Mouse (Mus musculus) heart, embryonic 12.5 days (tissue): Measurements from ENCODE around the gene Fam13a. TPM values are rescaled to one million over a fixed set of nuclear protein-coding genes. Genes with fewer than 3 reads are reported as not detected.

ENCODE experiments used
- ATAC-seq: fragments of 200-750 bp; cut with Nextera tagmentation; 2 replicates; pipeline ENCODE4 v1.8.0; 2017; ENCODE audit warnings: moderate TSS enrichment, moderate library complexity; ENCODE audit not compliant: insufficient number of reproducible peaks, low FRiP score
- H3K27ac ChIP-seq: fragments of 300-500 bp; sonication (generic); 2 replicates; pipeline ENCODE4 v1.5.1; 2016; ENCODE audit warnings: mild to moderate bottlenecking, moderate library complexity; ENCODE audit not compliant: poor library complexity, severe bottlenecking
- H3K27me3 ChIP-seq: fragments of 300-500 bp; sonication (generic); replicated peaks from 2 replicates; pipeline ENCODE4 v1.6.1; 2016; ENCODE audit warnings: mild to moderate bottlenecking, moderate library complexity
- H3K36me3 ChIP-seq: fragments of 300-500 bp; sonication (generic); 2 replicates; pipeline ENCODE4 v1.6.1; 2016; ENCODE audit warnings: mild to moderate bottlenecking, moderate library complexity
- H3K4me1 ChIP-seq: fragments of 300-500 bp; sonication (generic); replicated peaks from 2 replicates; pipeline ENCODE4 v1.6.1; 2016; ENCODE audit warnings: mild to moderate bottlenecking
- H3K4me2 ChIP-seq: fragments of 300-500 bp; sonication (generic); 2 replicates; pipeline ENCODE4 v1.6.1; 2016; ENCODE audit warnings: mild to moderate bottlenecking, moderate library complexity
- H3K4me3 ChIP-seq: fragments of 300-500 bp; sonication (generic); 2 replicates; pipeline ENCODE4 v1.5.1; 2016; ENCODE audit warnings: mild to moderate bottlenecking
- H3K9ac ChIP-seq: fragments of 300-500 bp; sonication (generic); 2 replicates; pipeline ENCODE4 v1.6.1; 2016; ENCODE audit warnings: mild to moderate bottlenecking, moderate library complexity
- H3K9me3 ChIP-seq: fragments of 300-500 bp; sonication (generic); replicated peaks from 2 replicates; pipeline ENCODE4 v1.6.1; 2016; ENCODE audit warnings: mild to moderate bottlenecking, moderate library complexity
- WGBS: fragments of 180-500 bp; shearing (Covaris S2); methylation state at CpG from one replicate; pipeline ENCODE4 v1.1.7; 2016; 5-methylcytosine and 5-hydroxymethylcytosine counted together
- polyA plus RNA-seq: library from polyadenylated mRNA; unstranded; fragments of >200 nt; fragmentation: Nextera tagmentation; extraction: Ambion mirVana; gene quantifications from 2 replicates; pipeline ENCODE4 v1.2.1, GENCODE M21; 2016

Gene Fam13a
- polyA plus RNA-seq, 1 experiment from 2014 or later, result 6.2 TPM

DNA sequence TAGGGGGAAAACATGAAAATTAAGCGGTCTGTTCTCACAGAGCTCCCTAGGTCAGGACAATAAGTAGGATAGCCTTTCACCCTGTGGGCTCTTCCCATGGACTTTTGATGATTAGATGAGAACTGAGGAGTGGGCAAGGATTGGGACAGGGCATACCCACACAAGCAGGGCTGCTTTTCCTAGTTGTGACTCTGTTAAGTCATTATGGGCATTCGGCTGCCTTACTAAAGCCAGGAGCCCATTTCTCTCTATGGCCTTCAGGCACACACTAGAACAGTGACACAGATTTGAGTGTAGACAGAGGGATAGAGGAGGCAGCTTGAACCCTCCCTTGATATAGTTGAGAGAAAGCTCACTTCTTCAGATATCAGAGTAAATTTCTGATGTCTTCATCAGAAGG is 60.3 kb downstream of the Fam13a start:
- H3K27me3 ChIP-seq, result no peaks in the 10 kb centered on the region
- no peak overlapping the region for H3K9ac ChIP-seq
- no peaks in the 10 kb centered on the region for H3K9me3 ChIP-seq
- no peak overlapping the region for H3K4me3 ChIP-seq
- no peak overlapping the region for H3K27ac ChIP-seq
- H3K4me2 ChIP-seq, result no peak overlapping the region
- WGBS, result 87% methylated on average over 2 of the region's 2 CpGs
- no peaks in the 10 kb centered on the region for H3K36me3 ChIP-seq
- H3K4me1 ChIP-seq, result peaks cover 10% of the 10 kb centered on the region; the same call in 1 of the 2 replicates
- no peak for ATAC-seq

DNA sequence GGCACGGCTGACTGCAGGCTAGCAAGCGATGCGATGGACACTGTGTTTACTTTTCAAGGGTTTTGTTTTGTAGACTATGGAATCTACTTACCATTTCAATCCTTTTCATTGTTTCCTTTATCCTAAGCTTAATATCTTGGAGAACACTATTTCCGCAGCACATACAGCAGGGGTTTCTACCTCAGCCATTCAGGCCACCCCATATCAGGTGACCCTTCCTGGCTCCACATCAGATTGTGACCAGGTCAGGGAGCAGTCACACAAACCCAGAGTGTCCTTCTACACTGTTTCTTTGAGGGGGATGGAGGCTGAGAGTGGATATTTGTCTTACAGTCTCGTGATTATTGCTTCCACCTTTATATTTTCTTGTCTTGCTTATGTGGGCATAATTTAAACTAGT is 61.7 kb downstream of the Fam13a start:
- 84% methylated on average over 5 of the region's 5 CpGs for WGBS
- ATAC-seq, result no peak
- peaks cover 10% of the 10 kb centered on the region; the same call in 1 of the 2 replicates for H3K4me1 ChIP-seq
- no peaks in the 10 kb centered on the region for H3K27me3 ChIP-seq
- no peak overlapping the region for H3K9ac ChIP-seq
- no peaks in the 10 kb centered on the region for H3K9me3 ChIP-seq
- H3K36me3 ChIP-seq, result no peaks in the 10 kb centered on the region
- no peak overlapping the region for H3K27ac ChIP-seq
- H3K4me2 ChIP-seq, result no peak overlapping the region
- H3K4me3 ChIP-seq, result no peak overlapping the region

DNA sequence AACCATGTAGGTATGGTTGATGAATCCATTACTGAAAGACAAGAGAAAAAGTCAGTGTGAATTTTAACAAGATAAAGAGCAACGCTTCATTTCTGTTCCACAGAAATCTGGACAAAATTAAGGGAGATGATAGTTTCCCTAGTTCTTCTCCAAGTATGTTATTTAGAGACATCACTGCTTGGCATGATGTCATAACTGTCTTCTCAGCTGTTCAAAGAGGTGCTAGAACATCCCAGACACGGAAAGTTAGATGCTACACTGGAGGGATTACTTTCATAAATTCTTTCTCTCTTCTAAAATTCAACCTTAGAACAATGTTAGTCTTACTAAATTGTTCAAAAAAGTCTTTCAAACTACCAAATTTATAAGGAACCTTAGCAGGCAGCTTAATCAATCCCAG is 63.8 kb downstream of the Fam13a start:
- ATAC-seq, result no peak
- 83% methylated on average over 2 of the region's 2 CpGs for WGBS
- no peak overlapping the region for H3K27ac ChIP-seq
- H3K27me3 ChIP-seq, result no peaks in the 10 kb centered on the region
- peaks cover 5% of the 10 kb centered on the region for H3K36me3 ChIP-seq
- H3K4me3 ChIP-seq, result no peak overlapping the region
- no peak overlapping the region for H3K9ac ChIP-seq
- peaks cover 9% of the 10 kb centered on the region; the same call in 1 of the 2 replicates for H3K4me1 ChIP-seq
- H3K4me2 ChIP-seq, result no peak overlapping the region
- H3K9me3 ChIP-seq, result no peaks in the 10 kb centered on the region

DNA sequence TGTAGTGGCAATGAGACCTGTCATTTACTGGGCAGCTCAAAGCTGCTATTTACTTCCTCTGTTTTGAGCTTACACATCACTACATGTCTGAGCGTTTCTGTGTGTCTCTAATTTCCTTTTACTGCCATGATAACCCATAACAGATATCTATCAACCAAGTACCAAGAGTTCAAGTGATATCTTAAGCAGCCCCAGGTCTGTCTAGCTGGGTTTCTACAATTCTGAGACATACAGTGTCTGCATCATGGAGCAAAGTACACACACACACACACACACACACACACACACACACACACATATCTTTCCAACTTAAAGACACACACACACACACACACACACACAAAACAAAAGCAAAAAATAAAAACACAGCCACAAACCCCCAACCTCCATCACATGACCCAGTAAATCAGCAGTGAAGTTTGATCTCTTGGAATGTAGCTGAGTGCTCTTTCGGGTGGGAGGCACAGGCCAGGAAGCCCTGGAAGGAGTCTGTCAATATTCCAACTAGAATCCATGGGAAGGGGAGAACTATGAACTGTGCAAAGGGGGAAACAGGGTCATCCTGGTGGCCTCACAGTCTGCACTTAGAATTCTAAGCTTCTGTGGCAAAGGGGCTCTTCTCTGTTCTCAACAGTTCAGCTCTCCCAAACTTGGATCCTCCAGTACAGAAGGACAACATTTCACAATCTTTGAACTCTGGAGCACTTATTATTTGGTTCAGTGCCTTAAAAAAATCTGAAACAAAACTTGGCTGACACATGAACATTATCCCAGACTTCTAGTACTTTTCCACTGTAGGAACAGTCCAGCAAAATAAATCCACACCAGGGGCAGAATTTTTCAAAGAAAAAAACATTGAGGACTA is 73.0 kb downstream of the Fam13a start:
- no peaks in the 10 kb centered on the region for H3K27me3 ChIP-seq
- 31% methylated on average over 2 of the region's 2 CpGs for WGBS
- no peak for ATAC-seq
- H3K4me2 ChIP-seq, result no peak overlapping the region
- H3K4me3 ChIP-seq, result no peak overlapping the region
- H3K4me1 ChIP-seq, result no peaks in the 10 kb centered on the region
- H3K9me3 ChIP-seq, result no peaks in the 10 kb centered on the region; the same call in 1 of the 2 replicates
- peaks cover 30% of the 10 kb centered on the region for H3K36me3 ChIP-seq
- H3K27ac ChIP-seq, result no peak overlapping the region
- H3K9ac ChIP-seq, result no peak overlapping the region

DNA sequence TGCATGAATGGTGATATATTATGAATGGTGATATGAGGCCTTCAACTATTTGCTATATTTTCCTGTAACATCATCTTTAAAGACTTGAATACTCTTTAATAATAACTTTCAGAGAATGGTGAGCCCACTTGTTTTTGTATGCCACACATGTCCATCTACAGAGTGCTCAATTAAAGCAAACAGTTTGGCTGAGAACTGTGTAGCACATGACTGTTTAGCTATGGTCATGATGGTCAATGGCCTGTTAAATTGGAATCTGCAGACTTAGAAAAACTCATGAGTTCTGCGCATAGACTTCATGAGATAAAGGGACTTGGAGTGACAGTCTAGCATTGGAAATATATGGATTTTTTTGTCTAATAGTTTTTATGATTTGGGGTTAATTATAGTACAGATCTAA is 73.9 kb downstream of the Fam13a start:
- H3K4me3 ChIP-seq, result no peak overlapping the region
- no peak overlapping the region for H3K27ac ChIP-seq
- no peaks in the 10 kb centered on the region; the same call in 1 of the 2 replicates for H3K9me3 ChIP-seq
- H3K4me1 ChIP-seq, result no peaks in the 10 kb centered on the region
- no peak overlapping the region for H3K4me2 ChIP-seq
- WGBS, result 83% methylated on average over 1 of the region's 1 CpGs
- no peak for ATAC-seq
- no peak overlapping the region for H3K9ac ChIP-seq
- H3K36me3 ChIP-seq, result peaks cover 25% of the 10 kb centered on the region
- no peaks in the 10 kb centered on the region for H3K27me3 ChIP-seq

DNA sequence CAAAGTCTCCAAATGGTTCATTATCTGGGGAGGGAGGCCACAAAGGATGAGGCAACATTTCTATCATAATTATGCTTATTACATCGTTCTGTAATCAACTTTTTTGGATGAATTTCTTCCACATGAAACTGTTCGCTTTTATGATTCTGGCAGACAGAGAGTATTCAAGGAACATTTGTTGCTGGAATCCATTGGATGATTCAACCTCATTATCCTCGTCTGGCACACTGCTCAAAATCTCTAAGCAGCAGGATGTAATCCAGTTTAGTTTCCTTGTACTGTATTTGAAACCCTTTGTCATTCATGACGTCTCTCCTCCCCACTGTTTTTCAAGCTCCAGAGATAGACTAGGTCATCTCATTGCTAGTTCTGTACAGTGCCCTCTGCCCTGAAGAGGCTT is 77.5 kb downstream of the Fam13a start:
- 71% methylated on average over 4 of the region's 4 CpGs for WGBS
- no peak overlapping the region for H3K27ac ChIP-seq

DNA sequence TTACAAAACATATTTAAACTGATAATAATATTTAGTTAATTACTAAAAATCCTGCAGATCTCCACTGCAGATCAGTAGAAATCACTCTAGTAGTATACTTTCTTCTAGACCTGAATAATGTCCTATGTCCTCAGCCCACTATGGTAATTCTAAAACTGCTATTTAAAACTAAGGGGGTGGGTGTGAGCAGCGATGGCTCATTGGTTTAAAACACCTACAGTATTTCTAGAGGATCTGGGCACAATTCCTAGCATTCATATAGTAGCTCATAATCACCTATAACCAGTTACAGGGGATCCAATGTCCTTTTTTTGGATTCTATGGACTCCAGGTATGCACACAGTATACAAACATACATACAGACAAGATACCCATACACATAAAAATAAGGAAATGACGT is 78.1 kb downstream of the Fam13a start:
- no peaks in the 10 kb centered on the region; the same call in 1 of the 2 replicates for H3K9me3 ChIP-seq
- WGBS, result 59% methylated on average over 2 of the region's 2 CpGs
- H3K27ac ChIP-seq, result no peak overlapping the region
- H3K27me3 ChIP-seq, result no peaks in the 10 kb centered on the region
- ATAC-seq, result no peak
- H3K4me1 ChIP-seq, result no peaks in the 10 kb centered on the region
- no peak overlapping the region for H3K4me2 ChIP-seq
- no peak overlapping the region for H3K9ac ChIP-seq
- peaks cover 7% of the 10 kb centered on the region; the same call in 1 of the 2 replicates for H3K36me3 ChIP-seq
- no peak overlapping the region for H3K4me3 ChIP-seq

More for the DNA sequence above, 77.5 kb downstream of the Fam13a start:
- no peaks in the 10 kb centered on the region for H3K27me3 ChIP-seq
- H3K9ac ChIP-seq, result no peak overlapping the region
- H3K4me2 ChIP-seq, result no peak overlapping the region
- no peaks in the 10 kb centered on the region; the same call in 1 of the 2 replicates for H3K9me3 ChIP-seq
- H3K4me3 ChIP-seq, result no peak overlapping the region
- no peak for ATAC-seq
- H3K36me3 ChIP-seq, result peaks cover 7% of the 10 kb centered on the region; the same call in 1 of the 2 replicates
- no peaks in the 10 kb centered on the region for H3K4me1 ChIP-seq

DNA sequence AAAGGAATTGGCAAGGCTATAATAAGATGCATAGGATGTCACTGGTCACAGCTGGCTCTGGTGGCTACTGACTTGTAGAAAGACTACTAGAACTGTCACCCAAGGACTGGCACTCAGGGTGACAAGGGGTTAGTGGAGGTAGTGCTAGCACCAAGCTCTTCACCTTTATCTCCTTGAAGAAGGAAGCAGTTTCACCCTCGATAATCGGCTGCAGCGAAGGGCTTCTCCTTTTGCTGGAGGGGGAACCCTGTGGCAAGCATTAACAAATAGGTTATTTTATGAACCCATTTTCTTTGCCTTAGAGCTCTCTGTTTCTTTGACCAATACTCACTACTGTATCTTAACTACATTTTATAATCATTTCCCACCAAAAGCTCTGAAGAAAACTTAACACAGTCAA is 80.4 kb downstream of the Fam13a start:
- Histone ChIP-seq H3K4me2 (no peak overlapping the region), H3K27me3 (no peaks in the 10 kb centered on the region), H3K4me1 (no peaks in the 10 kb centered on the region), H3K9me3 (no peaks in the 10 kb centered on the region; the same call in 1 of the 2 replicates), H3K36me3 (peaks cover 7% of the 10 kb centered on the region; the same call in 1 of the 2 replicates), H3K9ac (no peak overlapping the region), H3K4me3 (no peak overlapping the region), H3K27ac (no peak overlapping the region)
- ATAC-seq, result no peak
- WGBS, result 80% methylated on average over 3 of the region's 3 CpGs

DNA sequence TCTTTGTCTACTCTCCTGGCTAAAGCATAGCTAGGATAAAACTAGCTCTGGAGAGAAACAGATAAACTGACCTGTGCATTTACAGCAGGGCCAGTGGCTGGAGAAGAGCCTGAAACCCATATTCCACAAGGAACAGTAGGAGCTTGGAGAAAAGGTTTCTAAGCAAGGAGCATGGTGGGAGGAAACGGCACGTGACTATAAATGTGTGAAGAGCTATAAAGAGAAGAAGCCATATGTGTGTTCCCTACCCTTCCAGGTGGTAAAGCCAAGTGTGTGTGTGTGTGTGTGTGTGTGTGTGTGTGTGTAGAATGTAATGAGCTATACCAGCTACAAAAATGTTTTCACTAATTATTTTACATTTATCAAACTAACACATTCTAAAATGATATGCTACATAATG is 82.1 kb downstream of the Fam13a start:
- Histone ChIP-seq H3K27ac (no peak overlapping the region), H3K9me3 (no peaks in the 10 kb centered on the region), H3K36me3 (peaks cover under 1% of the 10 kb centered on the region; the same call in 1 of the 2 replicates), H3K9ac (no peak overlapping the region), H3K4me3 (no peak overlapping the region), H3K27me3 (no peaks in the 10 kb centered on the region), H3K4me1 (no peaks in the 10 kb centered on the region), H3K4me2 (no peak overlapping the region)
- 89% methylated on average over 2 of the region's 2 CpGs for WGBS
- no peak for ATAC-seq

DNA sequence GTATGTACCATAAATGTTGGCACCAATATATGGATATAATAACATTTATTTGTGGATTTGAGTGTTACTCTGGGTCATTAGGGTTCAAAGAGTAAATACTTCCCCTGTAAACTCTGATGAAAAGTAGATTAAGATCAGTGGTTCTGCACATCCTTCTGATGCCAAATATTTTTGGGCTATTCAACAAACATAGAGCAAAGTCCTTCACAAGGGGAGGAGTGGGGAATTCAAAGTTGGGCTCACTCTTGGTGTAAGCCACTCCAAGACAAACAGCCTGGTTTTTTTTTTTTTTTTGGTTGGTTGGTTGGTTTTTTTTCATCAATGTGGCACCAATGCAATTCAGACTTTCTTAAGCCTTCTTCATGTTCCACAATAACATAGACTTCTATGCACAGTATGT is 86.6 kb downstream of the Fam13a start:
- Histone ChIP-seq H3K36me3 (peaks cover 4% of the 10 kb centered on the region; the same call in 1 of the 2 replicates), H3K27ac (no peak overlapping the region), H3K9me3 (no peaks in the 10 kb centered on the region), H3K4me3 (no peak overlapping the region), H3K4me2 (no peak overlapping the region), H3K4me1 (no peaks in the 10 kb centered on the region), H3K27me3 (no peaks in the 10 kb centered on the region), H3K9ac (no peak overlapping the region)
- ATAC-seq, result no peak

DNA sequence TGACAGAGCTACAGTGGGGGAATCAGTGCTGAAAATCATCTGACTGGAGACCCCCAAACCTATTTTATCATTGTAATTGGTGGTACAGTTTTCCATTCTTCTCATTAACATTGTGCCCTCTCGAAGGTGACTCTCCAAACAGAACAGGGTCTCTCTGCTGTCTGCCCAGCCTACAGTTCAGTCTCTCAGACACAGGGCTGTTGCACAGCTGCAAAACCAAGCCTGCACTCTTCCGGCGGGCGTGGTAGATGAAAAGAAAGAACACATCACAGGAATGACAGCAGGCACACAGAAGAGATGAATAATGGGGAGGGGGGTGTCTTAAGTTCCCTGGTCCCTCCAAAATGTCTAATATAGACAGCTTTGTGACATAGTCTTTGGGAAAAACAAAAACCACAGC is 90.2 kb downstream of the Fam13a start:
- no peaks in the 10 kb centered on the region for H3K27me3 ChIP-seq
- no peak for ATAC-seq
- H3K27ac ChIP-seq, result no peak overlapping the region
- H3K4me3 ChIP-seq, result no peak overlapping the region
- no peaks in the 10 kb centered on the region for H3K9me3 ChIP-seq
- no peak overlapping the region for H3K4me2 ChIP-seq
- H3K9ac ChIP-seq, result no peak overlapping the region
- peaks cover 4% of the 10 kb centered on the region; the same call in 1 of the 2 replicates for H3K36me3 ChIP-seq
- WGBS, result 72% methylated on average over 4 of the region's 4 CpGs
- H3K4me1 ChIP-seq, result no peaks in the 10 kb centered on the region
